Mouse (Mus musculus): ENCODE measurements around the gene Wfdc21.
A peak's percentile ranks its signal among the peaks of the same experiment; 100 is the strongest.

GRCm38 (mm10) chr11:83739241-83739640 lies 7.5 kb upstream of the Wfdc21 start:
- TF ChIP-seq CTCF (IDR thresholded peaks at IDR 0.05; ENCODE audit: low read depth, low read length) (peak; percentile 86), GATA1 (IDR thresholded peaks at IDR 0.05; ENCODE audit: borderline replicate concordance, low read length) (no peak), TAL1 (conservative IDR thresholded peaks at IDR 0.05; ENCODE audit: low read depth, low read length) (no peak), GATA2 (IDR thresholded peaks at IDR 0.05; ENCODE audit: borderline replicate concordance, low read depth, low read length) (no peak), POLR2AphosphoS5 (IDR thresholded peaks at IDR 0.05; ENCODE audit: insufficient replicate concordance, low read depth, low read length) (no peak)
